Mouse (Mus musculus) cerebellum, adult 9-11 months (tissue): Measurements from ENCODE around the gene Eif4g2.

Source experiments
- DNase-seq: peaks from one replicate; pipeline ENCODE4 v3.0.0; 2022

Gene Eif4g2

DNA sequence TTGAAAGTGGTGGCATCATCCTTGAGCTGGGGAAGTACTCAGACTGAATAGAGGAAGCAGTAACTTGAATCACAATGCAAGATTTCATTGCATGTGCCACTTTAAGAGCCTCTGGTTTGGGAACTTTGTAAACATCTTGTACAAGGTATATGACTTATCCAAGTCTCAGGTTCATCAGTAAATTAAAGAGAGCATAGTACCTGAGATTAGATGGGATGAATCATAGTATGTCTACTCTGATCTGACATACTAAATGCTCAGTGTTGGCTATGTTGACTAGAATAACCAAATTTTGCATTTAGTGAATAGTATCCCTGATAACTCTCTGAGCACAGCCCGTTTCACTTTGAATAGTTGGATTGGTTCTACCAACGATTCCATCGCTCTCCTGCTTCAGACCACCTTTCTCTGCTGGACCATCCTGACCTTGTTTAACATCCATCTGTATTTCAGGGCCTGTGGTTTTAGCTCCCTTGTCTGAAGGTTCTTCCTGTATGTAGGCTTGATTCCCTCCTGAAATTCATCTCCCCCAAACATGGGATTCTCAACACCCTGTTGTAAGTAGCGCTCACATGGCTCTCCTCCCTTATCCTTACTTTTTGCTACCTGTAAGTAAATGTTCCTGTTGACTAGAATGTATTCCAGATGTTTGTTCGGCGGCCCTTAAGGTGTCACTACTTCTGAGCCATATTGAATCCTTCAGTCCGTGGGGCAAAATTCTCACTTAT is 13.2 kb downstream of the Eif4g2 start:
- no peak for DNase-seq

DNA sequence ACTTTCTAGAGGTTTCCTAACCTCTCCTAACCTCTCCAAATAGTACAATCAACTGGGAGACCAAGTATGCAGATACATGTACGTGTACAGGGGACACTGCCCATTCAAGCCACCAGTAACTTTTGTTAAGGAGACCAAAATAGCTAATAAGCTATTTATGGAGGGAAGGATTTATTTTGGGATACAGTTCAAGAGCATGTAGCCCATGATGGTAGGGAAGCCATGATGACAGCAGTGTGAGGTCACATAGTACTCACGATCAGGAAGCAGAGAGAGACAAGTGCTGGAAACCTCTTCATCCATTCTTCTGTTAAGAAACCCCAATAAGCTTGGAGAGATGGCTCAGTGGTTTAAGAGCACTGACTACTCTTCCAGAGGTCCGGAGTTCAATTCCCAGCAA is 14.6 kb downstream of the Eif4g2 start:
- DNase-seq, result no peak

DNA sequence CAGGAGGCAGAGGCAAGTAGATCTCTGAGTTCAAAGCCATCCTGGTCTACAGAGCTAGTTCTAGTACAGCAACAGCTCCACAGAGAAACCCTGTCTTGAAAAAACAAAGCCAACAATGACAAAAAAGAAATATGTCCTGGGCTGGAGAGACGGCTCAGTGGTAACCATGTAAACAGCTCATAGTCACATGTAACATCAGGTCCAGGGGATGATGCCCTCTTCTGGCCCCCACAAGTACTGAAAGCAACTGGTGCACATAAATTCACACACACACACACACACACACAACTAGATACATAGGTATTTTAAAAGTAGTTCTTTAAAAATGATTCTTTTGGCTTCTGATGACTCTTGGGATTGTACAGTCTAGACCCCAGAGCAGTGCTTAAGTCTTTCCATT is 19.9 kb downstream of the Eif4g2 start:
- no peak for DNase-seq

DNA sequence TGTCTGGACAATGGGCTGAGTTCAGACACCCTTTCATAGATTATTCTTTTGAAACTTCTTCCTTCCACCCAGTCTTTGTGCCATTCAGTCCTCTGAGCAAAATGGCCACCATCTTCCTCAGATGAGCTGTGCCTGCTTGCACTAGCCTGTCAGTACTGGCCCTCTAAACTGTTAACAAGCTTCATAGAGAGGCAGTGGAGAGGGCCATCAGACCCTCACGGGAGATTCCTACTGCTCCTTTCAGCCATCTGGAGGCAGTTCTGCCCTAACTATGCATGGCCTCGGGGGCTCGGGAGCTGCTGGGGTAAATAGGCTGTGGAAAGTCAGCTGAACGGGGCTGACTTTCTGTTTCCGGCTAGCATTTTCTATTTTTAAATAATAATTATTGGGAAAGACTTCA is 23.3 kb downstream of the Eif4g2 start:
- no peak for DNase-seq

DNA sequence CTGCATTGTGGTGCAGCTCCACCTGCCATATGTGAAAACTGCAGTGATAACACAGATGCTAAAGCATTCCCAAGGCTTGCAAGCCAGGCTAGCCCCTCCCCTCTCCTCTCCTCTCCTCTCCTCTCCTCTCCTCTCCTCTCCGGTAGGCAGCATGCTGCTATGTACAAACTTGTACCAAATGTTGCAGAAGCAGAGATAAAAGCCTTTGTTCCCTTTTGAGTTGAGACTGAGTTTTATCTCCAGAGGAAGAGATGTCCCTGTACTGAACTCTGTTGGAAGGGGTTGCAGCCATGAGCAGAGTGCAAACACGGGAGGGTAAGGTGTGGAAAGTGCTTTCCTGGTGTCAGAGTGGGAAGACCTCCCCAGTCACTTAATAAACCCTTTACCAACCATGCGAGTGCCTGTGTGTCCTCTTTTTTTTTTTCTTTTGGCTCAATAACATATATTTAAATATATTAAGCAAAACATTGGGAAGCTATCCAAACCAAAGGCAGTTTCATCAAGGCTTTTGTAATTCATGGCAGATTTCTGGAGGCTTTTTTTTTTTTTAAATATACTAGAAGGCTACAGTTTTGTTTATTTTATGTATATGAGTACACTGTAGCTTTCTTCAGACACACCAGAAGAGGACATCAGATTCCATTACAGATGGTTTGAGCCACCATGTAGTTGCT is 26.7 kb downstream of the Eif4g2 start:
- DNase-seq, result no peak

DNA sequence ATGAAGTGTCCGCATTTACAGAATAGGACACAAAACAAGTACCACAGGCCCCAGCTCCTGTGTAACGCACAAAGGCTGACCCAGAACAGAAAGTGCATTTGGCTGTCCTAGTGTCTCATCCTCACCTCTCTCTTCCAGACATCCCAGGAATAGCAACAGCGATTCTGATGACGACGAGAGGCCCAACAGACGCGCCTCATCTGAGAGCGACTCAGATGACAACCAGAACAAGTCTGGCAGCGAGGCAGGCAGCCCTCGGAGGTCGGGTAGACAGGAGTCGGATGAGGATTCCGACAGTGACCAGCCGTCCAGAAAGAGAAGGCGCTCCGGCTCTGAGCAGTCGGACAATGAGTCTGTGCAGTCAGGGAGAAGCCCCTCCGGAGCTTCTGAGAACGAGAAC is 27.6 kb downstream of the Eif4g2 start:
- no peak for DNase-seq

DNA sequence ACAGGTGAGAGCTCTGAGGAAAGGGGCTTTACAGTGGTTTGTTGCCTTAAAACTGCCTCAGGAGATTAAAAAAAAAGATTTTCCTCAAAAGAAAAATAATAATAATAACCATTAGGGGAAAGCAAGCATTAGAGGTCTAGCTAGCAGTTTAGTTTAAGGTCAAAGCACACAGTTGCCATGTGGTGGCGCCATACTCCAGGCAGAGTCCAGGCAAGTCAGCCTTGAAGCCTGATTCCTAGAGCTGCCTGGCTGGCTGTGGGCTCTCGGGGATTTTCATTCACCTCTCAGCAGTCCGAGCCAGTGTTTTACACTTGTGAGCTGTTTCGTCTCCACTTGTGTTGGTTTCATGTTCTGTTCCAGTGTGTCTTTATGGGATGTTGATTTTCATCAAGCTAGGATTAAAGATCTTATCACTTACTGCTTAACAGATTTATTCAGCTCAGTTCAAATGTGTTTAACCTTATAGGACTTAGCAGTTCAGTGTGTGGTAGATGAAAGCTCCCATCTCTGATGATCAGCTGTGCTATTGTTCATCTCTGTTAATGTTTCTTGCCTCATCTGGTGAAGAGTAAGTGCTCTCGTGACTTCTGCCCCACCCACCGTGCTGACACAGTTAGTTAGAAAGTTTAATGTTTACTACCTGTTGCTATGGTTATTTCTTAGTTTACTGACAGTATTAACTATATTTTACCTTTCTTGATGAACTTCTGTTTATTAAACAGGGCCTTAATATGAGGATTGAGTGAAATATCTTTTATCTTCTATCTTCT is 33.0 kb downstream of the Eif4g2 start:
- peak; percentile 40 for DNase-seq

DNA sequence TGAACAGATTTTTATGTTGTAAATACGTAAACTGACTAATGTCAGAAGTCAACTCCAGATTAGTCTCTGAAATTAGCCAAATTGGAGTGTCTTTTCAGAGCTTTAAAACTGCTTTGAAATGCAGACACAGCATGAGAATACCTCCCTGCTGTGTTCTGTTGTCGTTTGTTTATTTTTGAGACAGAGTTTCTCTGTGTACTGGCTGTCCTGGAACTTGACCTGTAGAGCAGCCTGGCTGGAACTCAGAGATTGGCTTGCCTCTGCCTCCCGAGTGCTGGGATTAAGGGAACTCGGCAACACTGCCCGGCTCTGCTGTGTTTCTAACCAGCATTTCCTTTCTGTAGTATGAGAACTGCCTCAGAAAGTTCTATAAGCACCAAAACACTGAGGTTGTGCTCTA is 33.9 kb downstream of the Eif4g2 start:
- DNase-seq, result no peak

DNA sequence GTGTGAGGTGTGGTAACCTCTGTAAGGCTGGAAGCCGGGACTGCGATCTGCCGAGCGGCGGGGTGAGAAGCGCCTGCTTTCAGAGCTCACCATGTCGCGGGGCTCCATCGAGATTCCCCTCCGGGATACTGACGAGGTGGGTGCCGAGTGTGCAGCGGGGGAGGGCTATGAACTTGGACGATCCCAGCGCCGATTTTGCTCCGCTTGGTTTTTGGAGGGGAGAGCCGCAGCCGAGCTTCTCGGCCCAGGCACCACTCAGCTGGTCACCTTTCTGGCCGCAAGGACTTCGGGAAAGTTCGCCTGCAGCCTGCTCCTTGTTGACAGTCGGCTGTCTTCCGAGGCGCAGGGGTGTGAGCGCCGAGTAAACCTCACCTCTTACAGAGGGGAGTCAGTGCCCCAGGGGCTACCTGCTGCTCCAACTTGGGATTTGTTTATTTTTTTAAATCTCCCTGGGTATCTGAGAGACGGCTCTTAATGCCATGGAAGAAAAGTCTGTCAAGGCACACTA is 53.7 kb downstream of the Eif4g2 start:
- DNase-seq, result no peak

DNA sequence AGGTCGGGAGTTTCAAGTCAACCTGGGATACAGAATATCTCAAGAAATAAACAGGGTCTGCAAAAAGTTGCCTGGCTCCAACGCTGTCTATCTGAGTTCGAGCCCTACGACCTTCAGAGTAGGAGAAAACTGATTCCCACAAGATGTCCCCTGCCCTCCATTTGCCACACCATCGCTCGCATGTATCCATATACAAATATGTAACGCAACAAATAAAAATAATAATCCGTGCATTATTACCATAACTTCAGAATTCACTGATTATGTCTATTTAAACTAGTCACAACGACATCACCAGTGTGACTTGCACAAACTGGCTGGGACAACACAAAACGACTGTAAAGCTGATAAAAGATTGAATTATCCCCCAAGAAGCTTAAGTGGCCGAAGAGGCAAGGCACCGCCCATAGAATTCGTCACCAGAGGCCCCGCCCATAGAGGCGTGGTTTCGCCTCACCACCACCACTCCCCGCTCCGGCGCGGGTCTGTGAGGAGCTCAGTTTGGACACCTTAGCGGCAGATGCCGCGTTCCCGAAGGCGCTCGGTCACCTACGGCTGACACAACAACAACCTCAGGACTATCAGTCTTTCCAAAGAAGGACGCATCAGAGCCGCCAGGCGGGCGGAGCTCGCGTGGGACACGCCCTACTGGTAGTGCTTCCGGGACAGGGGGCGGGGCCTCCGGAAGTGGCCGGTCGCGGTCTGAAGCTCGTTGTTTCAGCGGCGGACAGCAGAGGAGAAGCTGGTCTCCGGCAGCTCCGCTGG is 54.4 kb downstream of the Eif4g2 start, which contains the start of gene Ctr9:
TSS of gene Ctr9 (plus strand) at position 671 of the 765 bp plus-strand sequence.
- DNase-seq, result peak; percentile 95

DNA sequence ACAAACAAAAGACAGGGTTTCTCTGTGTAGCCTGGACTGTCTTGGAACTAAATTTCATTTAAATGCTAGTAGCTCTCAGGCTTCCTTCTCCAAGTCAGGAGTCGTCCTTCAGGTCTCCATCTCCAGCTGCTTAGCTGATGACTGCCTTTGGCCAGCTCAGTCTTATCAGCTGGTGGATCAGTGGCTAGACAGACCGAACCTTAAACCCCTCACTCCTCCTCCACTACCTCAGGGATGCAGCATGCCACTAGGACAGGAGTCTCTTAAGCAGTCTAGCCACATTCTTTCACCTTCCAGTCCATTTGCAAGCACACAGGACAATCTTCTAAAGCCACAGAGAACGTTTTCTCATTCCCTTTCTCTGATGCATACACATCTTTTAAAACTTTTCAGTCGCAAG is 57.9 kb downstream of the Eif4g2 start:
- no peak for DNase-seq

DNA sequence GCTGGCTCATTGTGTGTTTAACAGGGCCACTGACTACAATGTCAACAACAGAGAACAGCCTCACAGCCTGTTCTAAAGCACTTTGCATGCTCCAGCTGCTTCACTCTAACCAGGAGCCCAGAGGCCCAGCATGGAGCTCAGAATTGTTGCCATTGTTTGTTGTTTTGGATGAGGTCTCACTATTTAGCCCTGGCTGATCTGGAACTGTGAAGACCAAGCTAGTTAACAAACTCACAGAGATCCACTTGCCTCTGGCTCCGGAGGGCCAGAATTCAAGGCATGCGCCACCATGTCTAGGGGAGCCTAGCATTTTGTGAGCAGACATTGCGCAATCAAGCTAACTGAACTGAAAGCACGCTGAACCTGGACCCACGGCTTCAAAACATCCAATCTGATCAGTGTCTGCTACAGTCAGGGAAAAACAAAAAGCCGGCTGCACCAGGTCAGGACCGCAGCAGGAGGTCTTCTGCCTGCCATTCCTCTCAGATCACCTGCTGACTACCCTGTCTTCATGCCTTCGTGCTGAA is 58.7 kb downstream of the Eif4g2 start:
- peak; percentile 11 for DNase-seq

DNA sequence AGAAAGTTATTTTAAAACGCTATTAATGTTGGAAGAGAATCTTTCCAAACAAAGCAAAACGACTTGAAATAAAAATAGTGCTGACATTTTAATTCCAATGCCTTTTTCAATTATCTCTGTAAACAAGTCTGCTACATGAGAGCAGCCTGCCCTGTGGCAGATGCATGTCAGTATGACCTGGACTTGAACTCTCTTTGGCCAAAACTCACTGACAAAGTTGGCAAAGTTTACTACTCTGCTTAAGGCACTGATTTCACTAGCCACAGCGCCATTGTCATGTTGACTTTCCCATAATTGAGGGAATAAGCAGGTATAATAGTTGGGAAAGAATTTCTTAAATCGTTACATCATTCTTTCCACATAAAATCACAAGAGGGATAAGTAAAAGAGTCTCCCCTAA is 62.0 kb downstream of the Eif4g2 start:
- no peak for DNase-seq
